Mouse (Mus musculus) myocyte (in vitro differentiated cells): ENCODE results near the gene Slc35b2.
A peak's percentile ranks its signal among the peaks of the same experiment; 100 is the strongest.

Source experiments
- CEBPB ChIP-seq: IDR thresholded peaks from 2 replicates; pipeline ENCODE4 v1.6.1; 2011; ENCODE audit warnings: mild to moderate bottlenecking, moderate library complexity; ENCODE audit not compliant: poor library complexity, insufficient read depth, severe bottlenecking
- E2F4 ChIP-seq: IDR thresholded peaks from one replicate; pipeline ENCODE4 v1.6.1; 2011; ENCODE audit warnings: mild to moderate bottlenecking, control low read depth, moderate library complexity; ENCODE audit not compliant: insufficient read depth
- MAX ChIP-seq: IDR thresholded peaks from one replicate; pipeline ENCODE4 v1.6.1; 2011; ENCODE audit warnings: low read depth, mild to moderate bottlenecking, control low read depth
- MYOD1 ChIP-seq, 3 experiments: IDR thresholded peaks; one replicate each; pipeline ENCODE4 v1.6.1; 2011; ENCODE audit warnings: control low read depth in 2 of 3, low read depth in 2 of 3, mild to moderate bottlenecking in 2 of 3, moderate library complexity in 1 of 3; ENCODE audit not compliant: insufficient read length in 2 of 3, control insufficient read depth in 1 of 3
- MYOG ChIP-seq, 3 experiments: IDR thresholded peaks; one replicate each; pipeline ENCODE4 v1.6.1; 2011; ENCODE audit warnings: control low read depth in 2 of 3, low read depth in 2 of 3, mild to moderate bottlenecking in 2 of 3; ENCODE audit not compliant: insufficient read length in 2 of 3, control insufficient read depth in 1 of 3, insufficient read depth in 1 of 3
- POLR2A ChIP-seq: IDR thresholded peaks from one replicate; pipeline ENCODE4 v1.6.1; 2011; ENCODE audit warnings: low read depth, mild to moderate bottlenecking, control low read depth, moderate library complexity; ENCODE audit not compliant: insufficient read length
- POLR2AphosphoS2 ChIP-seq: IDR thresholded peaks from one replicate; pipeline ENCODE4 v1.6.1; 2011; ENCODE audit warnings: low read depth, control low read depth; ENCODE audit not compliant: insufficient read length
- TCF12 ChIP-seq: IDR thresholded peaks from one replicate; pipeline ENCODE4 v1.6.1; 2011; ENCODE audit warnings: mild to moderate bottlenecking, control low read depth; ENCODE audit not compliant: poor library complexity, insufficient read depth, severe bottlenecking
- TCF3 ChIP-seq: IDR thresholded peaks from one replicate; pipeline ENCODE4 v1.6.1; 2011; ENCODE audit warnings: low read depth, control low read depth; ENCODE audit not compliant: insufficient read length
- USF1 ChIP-seq: IDR thresholded peaks from one replicate; pipeline ENCODE4 v1.6.1; 2011; ENCODE audit warnings: low read depth, mild to moderate bottlenecking, control low read depth, moderate library complexity

DNA sequence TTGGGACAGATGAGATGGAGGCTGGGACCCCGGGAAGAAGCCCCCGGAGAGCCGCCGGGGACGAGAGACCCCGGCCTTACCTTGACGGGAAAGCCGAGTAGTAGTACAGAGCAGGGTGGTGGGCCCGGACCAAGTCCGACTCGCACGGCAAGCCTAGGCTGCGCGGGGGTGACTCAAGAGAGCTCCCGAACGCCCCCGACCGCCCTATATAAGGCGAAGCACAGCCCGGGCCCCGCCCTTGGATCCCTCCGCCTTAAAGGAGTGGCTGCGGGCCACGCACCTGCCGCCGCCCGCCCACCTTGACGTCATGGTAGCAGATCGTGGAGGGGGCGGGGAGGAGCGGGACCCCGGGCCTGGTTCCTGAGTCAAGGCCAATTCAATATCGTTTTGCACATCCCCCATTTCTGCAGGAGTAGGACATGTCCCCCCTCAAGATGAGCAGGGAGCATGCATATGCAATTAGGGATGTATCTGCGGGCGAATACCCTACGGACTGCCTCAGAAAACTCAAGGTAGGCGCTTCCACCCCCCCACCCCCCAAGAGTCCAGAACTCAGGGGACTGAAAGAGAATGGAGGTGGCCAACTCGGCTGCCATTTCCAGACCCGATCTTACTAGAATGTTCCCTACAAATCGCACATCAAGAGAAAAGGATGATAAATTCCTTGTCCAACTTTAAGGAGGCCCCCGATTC, 9.6 kb downstream of the Slc35b2 start, which contains the start of gene Hsp90ab1:
- TF ChIP-seq POLR2A (peak; percentile 98), USF1 (no peak), POLR2AphosphoS2 (peak; percentile 98), TCF12 (no peak), MAX (no peak), E2F4 (no peak), MYOD1 (IDR thresholded peaks at IDR 0.05; ENCODE audit: control insufficient read depth in 1 of 3, insufficient read length in 2 of 3, low read depth in 2 of 3) (peak in 2 of 3 experiments; percentile 88 to 90), CEBPB (no peak), TCF3 (no peak), MYOG (IDR thresholded peaks at IDR 0.05; ENCODE audit: control insufficient read depth in 1 of 3, insufficient read depth in 1 of 3, insufficient read length in 2 of 3, low read depth in 2 of 3) (peak in 2 of 3 experiments; percentile 86)
